Mouse (Mus musculus) G1E (cell line): Measurements from ENCODE around the gene St6gal1.

ENCODE experiments used
- CTCF ChIP-seq: IDR thresholded peaks from 2 replicates; pipeline ENCODE4 v1.5.1; 2012; ENCODE audit warnings: low read depth, low read length, inconsistent platforms, mixed read lengths
- POLR2AphosphoS5 ChIP-seq: IDR thresholded peaks from 2 replicates; pipeline ENCODE4 v1.6.1; 2012; ENCODE audit warnings: low read depth, low read length, inconsistent platforms; ENCODE audit not compliant: insufficient replicate concordance
- TAL1 ChIP-seq: conservative IDR thresholded peaks from 2 replicates; pipeline ENCODE4 v1.6.1; 2012; ENCODE audit warnings: low read depth, low read length, inconsistent platforms, mixed read lengths

DNA sequence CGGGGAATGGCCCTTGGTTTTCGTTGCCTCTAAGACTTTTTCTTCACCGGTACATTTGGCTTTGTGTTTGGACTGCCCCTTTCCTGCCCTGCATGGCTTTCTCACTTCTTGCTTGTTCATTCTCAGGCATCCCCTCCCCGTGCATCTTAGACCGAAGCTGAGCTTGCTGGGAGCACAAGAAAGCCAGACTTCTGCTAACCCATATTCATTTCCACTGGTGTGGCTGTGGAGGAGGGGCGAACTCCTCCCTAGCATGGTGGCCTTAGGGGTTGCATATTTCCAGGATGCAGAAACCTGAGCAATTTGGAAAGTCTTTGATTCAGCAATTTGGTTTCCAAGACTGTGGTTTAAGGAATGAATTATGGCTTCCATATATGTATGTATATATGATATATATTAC is 29.1 kb downstream of the St6gal1 start:
- TF ChIP-seq CTCF (no peak), POLR2AphosphoS5 (no peak), TAL1 (no peak)
